Mouse (Mus musculus) testis, adult 2 months (tissue): ENCODE measurements around the gene Gatad2b. TPM values are rescaled to one million over a fixed set of nuclear protein-coding genes. Genes with fewer than 3 reads are reported as not detected.

Source experiments
- H3K27ac ChIP-seq: fragments of 200-500 bp; 2 replicates; pipeline ENCODE4 v1.5.1; 2012; ENCODE audit warnings: low read depth, low read length; ENCODE audit not compliant: control insufficient read depth, insufficient read depth
- H3K27me3 ChIP-seq: fragments of 200-500 bp; 2 replicates; pipeline ENCODE4 v1.6.1; 2012; ENCODE audit warnings: mild to moderate bottlenecking, low read length, moderate library complexity; ENCODE audit not compliant: control insufficient read depth, insufficient read depth
- H3K36me3 ChIP-seq: fragments of 200-500 bp; 2 replicates; pipeline ENCODE4 v1.6.1; 2012; ENCODE audit warnings: mild to moderate bottlenecking, low read length; ENCODE audit not compliant: control insufficient read depth, insufficient read depth
- H3K4me1 ChIP-seq: fragments of 200-500 bp; 2 replicates; pipeline ENCODE4 v1.6.1; 2012; ENCODE audit warnings: low read length; ENCODE audit not compliant: control insufficient read depth, insufficient read depth
- H3K4me3 ChIP-seq: fragments of 200-500 bp; 2 replicates; pipeline ENCODE4 v1.5.1; 2012; ENCODE audit warnings: low read depth, mild to moderate bottlenecking, low read length, moderate library complexity, mixed read lengths; ENCODE audit not compliant: control insufficient read depth
- CTCF ChIP-seq: fragments of 200-500 bp; IDR thresholded peaks from 2 replicates; pipeline ENCODE4 v1.5.1; 2012; ENCODE audit warnings: low read depth, mild to moderate bottlenecking, inconsistent platforms, low read length, moderate library complexity; ENCODE audit not compliant: control insufficient read depth, insufficient read depth, insufficient replicate concordance
- POLR2A ChIP-seq: fragments of 200-500 bp; IDR thresholded peaks from 2 replicates; pipeline ENCODE4 v1.6.1; 2012; ENCODE audit warnings: low read depth, mild to moderate bottlenecking, inconsistent platforms, low read length, moderate library complexity; ENCODE audit not compliant: control insufficient read depth
- polyA plus RNA-seq: library from polyadenylated mRNA; depleted of rRNA; stranded (reverse); fragments of >200 nt; gene quantifications from 2 replicates; pipeline ENCODE4 v1.2.3, GENCODE M21; 2012

Gene Gatad2b
- polyA plus RNA-seq, 1 experiment, result 34.5 TPM

DNA sequence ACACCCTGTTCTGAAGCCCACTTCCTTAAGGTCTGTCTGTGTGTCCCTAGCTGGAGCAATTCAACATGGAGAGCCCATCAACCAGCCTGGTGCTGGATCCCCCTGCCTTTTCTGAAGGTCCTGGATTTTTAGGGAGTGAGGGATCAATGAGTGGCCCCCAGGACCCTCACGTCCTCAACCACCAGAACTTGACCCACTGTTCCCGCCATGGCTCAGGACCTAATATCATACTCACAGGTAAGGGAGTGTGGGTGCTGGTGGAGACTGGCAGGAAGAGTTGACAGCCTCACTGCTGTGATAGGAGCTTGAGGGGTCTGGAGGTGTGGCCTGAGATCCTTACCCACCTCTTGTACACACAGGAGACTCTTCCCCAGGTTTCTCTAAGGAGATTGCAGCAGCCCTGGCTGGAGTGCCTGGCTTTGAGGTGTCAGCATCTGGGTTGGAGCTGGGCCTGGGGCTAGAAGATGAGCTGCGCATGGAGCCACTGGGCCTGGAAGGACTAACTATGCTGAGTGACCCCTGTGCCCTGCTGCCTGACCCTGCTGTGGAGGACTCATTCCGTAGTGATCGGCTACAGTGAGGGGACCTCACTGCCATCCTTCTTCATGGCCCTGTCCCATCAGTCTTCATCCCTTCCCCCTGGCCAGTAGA is 29.7 kb upstream of the Gatad2b start:
- Histone ChIP-seq H3K4me3 (no peak overlapping the region), H3K27me3 (no peaks in the 10 kb centered on the region), H3K27ac (no peak overlapping the region), H3K4me1 (peaks cover 15% of the 10 kb centered on the region), H3K36me3 (peaks cover 3% of the 10 kb centered on the region)
- TF ChIP-seq CTCF (no peak), POLR2A (no peak)

DNA sequence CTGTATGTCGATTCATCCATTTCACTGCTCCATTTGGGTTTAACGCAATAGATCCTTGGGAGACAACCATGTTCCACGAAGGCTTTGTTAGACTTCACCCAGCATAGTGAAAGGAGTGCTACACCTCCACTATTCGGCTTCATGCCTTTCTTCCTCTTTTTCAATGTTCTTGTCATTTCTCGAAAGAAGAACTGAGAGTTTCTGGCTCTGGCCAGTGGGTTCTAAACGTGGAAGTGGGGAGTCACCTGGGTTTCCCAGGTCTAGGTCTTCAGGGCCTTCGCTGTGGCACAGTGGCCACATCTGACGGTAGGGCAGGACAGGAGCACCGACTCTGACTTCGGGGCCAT is 28.3 kb upstream of the Gatad2b start:
- Histone ChIP-seq H3K27me3 (no peaks in the 10 kb centered on the region), H3K36me3 (peaks cover under 1% of the 10 kb centered on the region; the same call in 1 of the 2 replicates), H3K27ac (peak overlapping the region; percentile 68; the same call in 1 of the 2 replicates), H3K4me3 (peak overlapping the region; percentile 95), H3K4me1 (peaks cover 16% of the 10 kb centered on the region)
- TF ChIP-seq CTCF (no peak), POLR2A (no peak)

DNA sequence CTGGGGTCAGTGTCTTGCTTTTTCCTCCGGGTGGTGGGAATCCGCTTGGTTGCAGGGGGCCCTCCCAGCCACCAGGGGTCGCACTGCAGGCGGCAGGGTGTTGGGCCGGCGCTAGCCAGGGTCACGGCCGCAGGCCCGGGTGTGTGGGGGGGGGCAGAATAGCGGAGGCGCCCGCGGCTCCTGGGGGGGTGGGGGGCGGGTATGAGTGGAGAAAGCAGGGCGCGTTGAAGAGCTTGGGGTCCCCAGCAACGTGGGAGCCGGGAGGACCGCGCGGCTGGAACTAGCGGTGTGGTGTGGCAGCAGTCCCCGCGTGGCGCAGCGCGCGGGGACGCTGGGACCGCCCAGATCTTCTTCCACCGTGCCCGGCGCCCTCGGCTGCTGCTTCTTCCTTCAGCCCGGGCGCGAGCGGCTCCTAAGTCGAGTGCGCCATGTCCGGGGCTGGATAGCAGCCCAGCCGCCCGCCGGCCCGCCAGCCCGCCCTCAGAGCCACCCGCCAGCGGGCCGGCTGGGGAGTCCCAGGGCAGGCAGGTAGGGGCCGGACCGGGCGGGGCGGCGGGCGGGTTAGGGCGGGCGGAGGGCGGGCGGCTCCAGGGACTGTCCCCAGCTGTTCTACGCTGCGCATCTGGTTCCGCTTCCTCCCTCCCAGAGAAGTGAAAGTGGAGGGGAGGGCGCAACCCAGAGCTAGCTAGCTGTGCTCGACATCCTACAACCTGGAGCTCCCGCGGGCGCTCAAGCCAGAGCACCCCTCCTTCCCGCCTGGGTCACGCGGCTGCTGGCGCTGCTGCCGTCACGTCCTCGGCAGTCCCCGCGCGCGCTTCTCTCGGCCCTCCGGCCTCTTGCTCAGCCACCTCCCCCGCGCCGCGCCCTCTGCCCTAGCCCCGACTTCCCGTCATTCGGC is 27.7 kb upstream of the Gatad2b start, which contains the start of gene Dennd4b:
TSS of gene Dennd4b (plus strand) at position 152 of the 898 bp plus-strand sequence.
- Histone ChIP-seq H3K36me3 (no peaks in the 10 kb centered on the region; the same call in 1 of the 2 replicates), H3K27me3 (no peaks in the 10 kb centered on the region), H3K4me3 (peak within 1 kb of the TSS; percentile 95), H3K27ac (peak within 1 kb of the TSS; percentile 77), H3K4me1 (peaks cover 16% of the 10 kb centered on the region)
- TF ChIP-seq CTCF (peak; percentile 84), POLR2A (peak; percentile 49)

DNA sequence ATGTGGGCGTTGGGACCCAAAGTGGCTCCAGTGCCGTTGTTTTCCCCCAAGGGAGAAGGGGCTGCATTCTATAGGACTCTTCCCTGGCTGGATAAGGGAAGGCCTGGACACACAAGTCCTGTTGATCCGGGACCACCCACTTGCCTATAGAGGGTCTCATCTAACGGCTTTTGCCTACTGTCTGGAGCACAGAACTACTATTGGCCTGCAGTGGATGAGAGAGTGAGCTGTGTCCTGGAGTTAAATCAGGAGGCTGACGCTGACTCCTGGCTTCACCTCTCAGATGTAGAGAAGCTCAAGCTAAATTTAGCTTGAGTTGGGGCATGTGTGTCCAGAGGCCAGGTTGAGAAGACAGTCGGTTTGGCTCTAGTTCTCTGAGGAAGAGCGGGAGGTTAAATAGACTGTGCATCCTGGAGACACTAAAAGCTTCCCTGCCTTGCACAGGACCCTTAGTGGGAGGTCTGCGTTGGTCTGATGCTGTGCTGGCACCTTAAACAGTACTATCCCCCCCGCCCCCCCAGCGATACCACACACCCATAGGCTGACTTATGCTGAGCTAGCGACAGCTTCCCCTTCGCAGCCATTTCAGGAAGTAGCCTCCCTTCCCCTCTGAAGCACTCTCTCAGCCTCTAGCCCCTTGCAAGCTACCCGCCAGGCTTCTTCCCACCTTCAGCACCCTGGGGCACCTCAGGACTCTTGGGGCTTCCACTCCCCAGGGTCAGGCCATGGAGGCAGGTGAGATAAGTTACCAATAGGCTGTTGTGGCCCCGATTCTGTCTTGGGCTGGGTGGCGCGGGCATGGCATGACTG is 26.8 kb upstream of the Gatad2b start:
- Histone ChIP-seq H3K4me3 (peak overlapping the region; percentile 95), H3K36me3 (no peaks in the 10 kb centered on the region; the same call in 1 of the 2 replicates), H3K27ac (peak overlapping the region; percentile 72), H3K4me1 (peaks cover 18% of the 10 kb centered on the region), H3K27me3 (no peaks in the 10 kb centered on the region)
- TF ChIP-seq POLR2A, result no peak
- no peak for TF ChIP-seq CTCF

DNA sequence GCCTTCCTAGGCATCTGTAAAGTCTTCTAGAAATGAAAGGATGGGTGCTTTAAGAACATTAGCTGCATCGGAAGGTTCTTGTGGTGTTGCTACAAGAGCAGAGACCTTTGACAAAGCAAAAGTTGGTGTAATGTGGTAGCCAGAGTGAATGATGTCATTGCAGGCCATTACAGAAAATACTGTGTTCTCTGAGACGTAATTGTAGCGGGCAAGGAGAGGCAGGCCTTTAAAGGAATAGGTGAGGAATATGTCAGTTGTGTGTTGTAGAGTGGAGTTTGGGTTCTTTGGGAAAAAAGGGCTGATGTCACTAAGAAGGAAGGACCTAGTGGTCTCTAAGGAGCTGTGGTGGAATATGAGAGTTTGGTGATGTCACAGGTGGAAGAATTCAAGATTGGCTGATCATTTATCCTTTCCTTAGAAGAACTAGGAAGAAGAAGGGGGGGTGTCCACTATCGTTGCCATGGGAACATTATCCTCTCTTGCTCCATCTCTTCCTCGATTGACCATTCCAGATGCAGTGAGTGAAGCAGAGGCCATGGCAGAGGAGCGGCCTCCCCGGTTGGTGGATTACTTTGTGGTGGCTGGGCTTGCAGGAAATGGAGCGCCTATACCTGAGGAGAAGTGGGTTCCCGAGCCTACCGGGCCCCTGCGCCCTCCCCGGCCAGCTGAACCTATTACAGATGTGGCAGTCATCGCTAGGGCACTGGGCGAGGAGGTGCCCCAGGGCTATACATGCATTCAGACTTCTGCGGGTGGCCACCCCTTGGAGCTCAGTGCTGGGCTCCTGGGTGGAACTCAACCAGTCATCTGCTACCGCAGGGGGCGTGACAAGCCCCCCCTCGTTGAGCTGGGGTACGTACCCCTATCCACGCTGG is 25.8 kb upstream of the Gatad2b start:
- no peaks in the 10 kb centered on the region; the same call in 1 of the 2 replicates for H3K36me3 ChIP-seq
- peak overlapping the region; percentile 95 for H3K4me3 ChIP-seq
- no peak overlapping the region for H3K27ac ChIP-seq
- H3K4me1 ChIP-seq, result peaks cover 18% of the 10 kb centered on the region
- no peaks in the 10 kb centered on the region for H3K27me3 ChIP-seq
- TF ChIP-seq POLR2A, result no peak; the same call in 1 of the 2 replicates

DNA sequence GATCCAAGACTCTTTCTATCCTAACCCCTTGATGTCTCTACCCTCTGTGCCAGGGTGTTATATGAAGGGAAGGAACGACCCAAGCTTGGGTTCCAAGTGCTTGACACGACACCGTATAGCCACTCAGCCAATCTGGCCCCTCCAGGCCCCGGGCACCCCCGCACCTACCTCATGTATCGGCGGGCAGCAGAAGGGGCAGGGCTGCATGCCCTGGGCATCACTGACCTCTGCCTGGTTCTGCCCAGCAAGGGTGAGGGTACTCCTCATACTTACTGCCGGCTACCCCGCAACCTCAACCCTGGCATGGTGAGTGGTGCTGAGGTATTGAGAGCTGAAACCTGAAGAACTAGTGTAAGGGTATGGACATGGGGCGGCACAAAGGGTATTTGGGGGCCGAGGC is 24.8 kb upstream of the Gatad2b start:
- H3K4me1 ChIP-seq, result peaks cover 18% of the 10 kb centered on the region
- no peaks in the 10 kb centered on the region for H3K36me3 ChIP-seq
- no peak overlapping the region for H3K27ac ChIP-seq
- H3K4me3 ChIP-seq, result peak overlapping the region; percentile 84
- no peak for TF ChIP-seq CTCF
- TF ChIP-seq POLR2A, result no peak
- H3K27me3 ChIP-seq, result no peaks in the 10 kb centered on the region
